Mouse (Mus musculus): ENCODE data around the gene Arhgap30. TPM values are rescaled to one million over a fixed set of nuclear protein-coding genes. Genes with fewer than 3 reads are reported as not detected.
A peak's percentile ranks its signal among the peaks of the same experiment; 100 is the strongest.

Gene Arhgap30
- polyA plus RNA-seq, 1 experiment, result 0.02 TPM

DNA sequence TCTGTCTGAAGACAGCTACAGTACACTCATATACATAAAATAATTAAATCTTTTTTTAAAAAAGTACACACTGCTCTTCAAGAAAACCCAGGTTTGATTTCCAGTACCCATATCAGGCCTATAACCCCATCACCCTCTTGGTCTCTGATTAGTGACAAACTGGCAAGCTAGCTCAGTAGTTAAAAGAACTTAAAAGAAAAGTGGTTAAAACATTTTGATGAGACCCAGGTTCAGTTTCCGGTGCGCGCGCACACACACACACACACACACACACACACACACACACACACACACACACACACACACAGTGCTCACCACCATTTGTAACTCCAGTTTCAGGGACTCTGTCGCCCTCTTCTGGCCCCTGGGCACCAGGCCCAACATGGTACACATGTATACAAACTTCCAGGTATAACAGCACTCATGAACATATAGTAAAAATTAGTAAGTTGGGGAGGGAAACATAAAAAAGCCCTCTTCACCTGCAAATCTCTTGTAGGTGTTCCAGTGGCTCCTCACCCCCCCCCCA lies 32.9 kb upstream of the Arhgap30 start:
- H3K27me3 ChIP-seq (ENCODE audit: control insufficient read depth, insufficient read depth, insufficient read length), result no peaks in the 10 kb centered on the region
- H3K79me2 ChIP-seq (ENCODE audit: control insufficient read depth, insufficient read depth), result peaks cover 44% of the 10 kb centered on the region
- no peak overlapping the region for H3K4me2 ChIP-seq (ENCODE audit: low read depth)
- peaks cover 23% of the 10 kb centered on the region for H3K36me3 ChIP-seq (ENCODE audit: control insufficient read depth, insufficient read depth)
- no peak overlapping the region for H3ac ChIP-seq (ENCODE audit: control insufficient read depth, insufficient read length)
- TF ChIP-seq SRF (IDR thresholded peaks at IDR 0.05; ENCODE audit: control insufficient read depth, insufficient read length, low read depth), result no peak
- TF ChIP-seq TCF3 (IDR thresholded peaks at IDR 0.05; ENCODE audit: insufficient read length, low read depth), result no peak
- TF ChIP-seq REST (IDR thresholded peaks at IDR 0.05; ENCODE audit: insufficient read depth, insufficient read length), result no peak
- TF ChIP-seq MYOD1 (IDR thresholded peaks at IDR 0.05; ENCODE audit: control insufficient read depth in 1 of 3, insufficient read length in 2 of 3, low read depth in 2 of 3), result no peak
- TF ChIP-seq POLR2A (IDR thresholded peaks at IDR 0.05; ENCODE audit: insufficient read length, low read depth), result no peak
- no peak overlapping the region for H3K4me3 ChIP-seq

DNA sequence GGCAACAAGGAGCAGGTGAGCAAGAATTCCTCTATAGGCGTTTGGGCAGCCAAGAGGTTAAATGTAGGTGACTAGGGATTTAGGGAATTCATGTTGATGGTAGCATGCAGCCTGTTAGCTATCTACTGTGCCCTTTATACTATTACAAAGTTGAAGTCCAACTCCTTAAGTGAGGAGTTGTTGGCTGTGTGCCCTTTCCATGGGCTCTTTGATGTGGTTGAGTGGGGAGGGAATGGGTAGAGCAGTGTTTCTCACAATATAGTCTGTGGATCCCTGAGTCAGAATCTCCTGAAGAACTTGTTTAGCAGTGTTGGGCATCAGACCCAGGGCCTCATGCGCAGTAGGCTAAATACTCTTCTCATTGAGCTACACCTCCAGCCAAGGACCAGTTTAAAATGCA lies 31.9 kb upstream of the Arhgap30 start:
- Histone ChIP-seq H3K36me3 (ENCODE audit: control insufficient read depth, insufficient read depth) (peaks cover 23% of the 10 kb centered on the region), H3K27me3 (ENCODE audit: control insufficient read depth, insufficient read depth, insufficient read length) (no peaks in the 10 kb centered on the region), H3K4me3 (no peak overlapping the region), H3K4me2 (ENCODE audit: low read depth) (no peak overlapping the region), H3K79me2 (ENCODE audit: control insufficient read depth, insufficient read depth) (peaks cover 34% of the 10 kb centered on the region), H3ac (ENCODE audit: control insufficient read depth, insufficient read length) (no peak overlapping the region)
- TF ChIP-seq E2F4 (IDR thresholded peaks at IDR 0.05; ENCODE audit: insufficient read depth) (no peak), TCF12 (IDR thresholded peaks at IDR 0.05; ENCODE audit: insufficient read depth, poor library complexity, severe bottlenecking) (no peak), CEBPB (IDR thresholded peaks at IDR 0.05; ENCODE audit: insufficient read depth, poor library complexity, severe bottlenecking) (no peak)

DNA sequence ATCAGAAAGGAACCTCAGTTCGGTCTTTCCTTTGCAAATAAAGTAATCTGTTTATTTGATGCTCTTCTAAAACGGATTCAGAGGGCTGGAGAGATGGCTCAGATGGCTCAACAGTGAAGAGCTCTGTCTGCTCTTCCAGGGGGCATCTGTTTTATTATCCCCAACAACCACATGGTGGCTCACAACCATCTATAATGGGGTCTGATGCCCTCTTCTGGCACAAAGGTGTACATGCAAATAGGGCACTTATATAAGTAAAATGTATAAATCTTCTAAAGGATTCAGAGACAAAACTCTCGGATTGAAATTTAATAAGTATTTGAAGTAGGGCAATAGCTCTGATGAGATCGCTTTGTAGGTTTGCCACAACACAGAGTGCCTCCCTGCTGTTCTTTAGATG lies 30.3 kb upstream of the Arhgap30 start:
- Histone ChIP-seq H3K4me2 (ENCODE audit: low read depth) (no peak overlapping the region), H3K27me3 (ENCODE audit: control insufficient read depth, insufficient read depth, insufficient read length) (no peaks in the 10 kb centered on the region), H3ac (ENCODE audit: control insufficient read depth, insufficient read length) (no peak overlapping the region), H3K4me3 (no peak overlapping the region), H3K36me3 (ENCODE audit: control insufficient read depth, insufficient read depth) (peaks cover 23% of the 10 kb centered on the region), H3K79me2 (ENCODE audit: control insufficient read depth, insufficient read depth) (peaks cover 18% of the 10 kb centered on the region)
- TF ChIP-seq TCF3 (IDR thresholded peaks at IDR 0.05; ENCODE audit: insufficient read length, low read depth) (no peak), SRF (IDR thresholded peaks at IDR 0.05; ENCODE audit: control insufficient read depth, insufficient read length, low read depth) (no peak), CEBPB (IDR thresholded peaks at IDR 0.05; ENCODE audit: insufficient read depth, poor library complexity, severe bottlenecking) (no peak)

DNA sequence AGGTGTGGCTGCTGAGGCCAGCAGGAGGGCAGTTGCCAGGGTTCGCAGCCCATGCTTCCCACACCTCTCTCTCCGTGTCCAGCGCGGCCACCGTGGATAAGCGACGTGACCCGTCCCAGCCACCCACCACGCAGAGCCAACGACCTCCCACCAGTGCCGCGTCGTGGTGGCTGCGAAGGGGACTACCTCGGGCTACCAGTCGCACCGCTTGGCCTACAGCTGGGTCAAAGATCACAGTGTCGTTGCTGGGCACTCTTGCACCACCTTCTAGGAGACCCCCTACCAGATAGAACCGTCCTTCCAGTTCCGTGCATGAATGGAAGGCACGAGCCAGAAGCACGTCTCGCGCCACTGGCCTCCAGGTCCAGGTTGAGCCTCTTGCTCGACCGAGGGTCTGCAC lies 28.5 kb upstream of the Arhgap30 start:
- H3K4me3 ChIP-seq, result no peak overlapping the region
- H3K79me2 ChIP-seq (ENCODE audit: control insufficient read depth, insufficient read depth), result peaks cover 4% of the 10 kb centered on the region
- TF ChIP-seq POLR2A (IDR thresholded peaks at IDR 0.05; ENCODE audit: insufficient read length, low read depth) (peak; percentile 28), POLR2AphosphoS2 (IDR thresholded peaks at IDR 0.05; ENCODE audit: insufficient read length, low read depth) (peak; percentile 4), MAX (IDR thresholded peaks at IDR 0.05; ENCODE audit: low read depth) (no peak)
- H3K4me2 ChIP-seq (ENCODE audit: low read depth), result no peak overlapping the region
- no peak overlapping the region for H3ac ChIP-seq (ENCODE audit: control insufficient read depth, insufficient read length)
- H3K36me3 ChIP-seq (ENCODE audit: control insufficient read depth, insufficient read depth), result peaks cover 23% of the 10 kb centered on the region
- H3K27me3 ChIP-seq (ENCODE audit: control insufficient read depth, insufficient read depth, insufficient read length), result no peaks in the 10 kb centered on the region

DNA sequence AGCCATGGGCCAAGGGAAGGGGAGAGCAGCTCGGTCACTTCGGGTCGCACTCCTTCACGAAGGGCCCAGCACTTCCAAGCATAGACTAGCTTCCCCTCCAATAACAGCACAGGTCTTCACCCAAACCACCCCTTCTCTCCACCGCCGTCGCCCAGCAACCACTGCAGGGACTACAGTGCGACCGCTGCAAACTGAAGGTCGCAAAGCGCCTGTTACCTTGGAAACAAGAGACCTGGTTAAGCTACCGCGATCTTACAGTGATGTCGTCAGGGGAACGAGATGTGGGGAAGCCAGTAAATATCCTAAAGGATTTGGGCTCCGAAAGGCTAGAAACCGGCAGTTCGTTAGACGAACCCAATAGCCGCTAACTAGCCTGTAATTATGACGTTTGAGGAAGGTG lies 28.1 kb upstream of the Arhgap30 start, which contains the start of gene Klhdc9:
TSS of gene Klhdc9 (minus strand) at position 143 of the 400 bp plus-strand sequence.
- H3K79me2 ChIP-seq (ENCODE audit: control insufficient read depth, insufficient read depth), result no peaks in the 10 kb centered on the region
- no peak for TF ChIP-seq MYOD1 (IDR thresholded peaks at IDR 0.05; ENCODE audit: control insufficient read depth in 1 of 3, insufficient read length in 2 of 3, low read depth in 2 of 3)
- TF ChIP-seq USF1 (IDR thresholded peaks at IDR 0.05; ENCODE audit: low read depth), result no peak
- TF ChIP-seq MYOG (IDR thresholded peaks at IDR 0.05; ENCODE audit: control insufficient read depth in 1 of 3, insufficient read depth in 1 of 3, insufficient read length in 2 of 3, low read depth in 2 of 3), result no peak
- no peak for TF ChIP-seq REST (IDR thresholded peaks at IDR 0.05; ENCODE audit: insufficient read depth, insufficient read length)
- no peak for TF ChIP-seq E2F4 (IDR thresholded peaks at IDR 0.05; ENCODE audit: insufficient read depth)
- no peak for TF ChIP-seq TCF12 (IDR thresholded peaks at IDR 0.05; ENCODE audit: insufficient read depth, poor library complexity, severe bottlenecking)
- H3K36me3 ChIP-seq (ENCODE audit: control insufficient read depth, insufficient read depth), result peaks cover 23% of the 10 kb centered on the region
- no peak within 1 kb of the TSS for H3K4me3 ChIP-seq
- no peak within 1 kb of the TSS for H3ac ChIP-seq (ENCODE audit: control insufficient read depth, insufficient read length)
- no peaks in the 10 kb centered on the region for H3K27me3 ChIP-seq (ENCODE audit: control insufficient read depth, insufficient read depth, insufficient read length)
- H3K4me2 ChIP-seq (ENCODE audit: low read depth), result no peak within 1 kb of the TSS

Data from myocyte (in vitro differentiated cells).